Mouse (Mus musculus): ENCODE results near the gene Hoxc4.

The Hoxc4 gene

DNA sequence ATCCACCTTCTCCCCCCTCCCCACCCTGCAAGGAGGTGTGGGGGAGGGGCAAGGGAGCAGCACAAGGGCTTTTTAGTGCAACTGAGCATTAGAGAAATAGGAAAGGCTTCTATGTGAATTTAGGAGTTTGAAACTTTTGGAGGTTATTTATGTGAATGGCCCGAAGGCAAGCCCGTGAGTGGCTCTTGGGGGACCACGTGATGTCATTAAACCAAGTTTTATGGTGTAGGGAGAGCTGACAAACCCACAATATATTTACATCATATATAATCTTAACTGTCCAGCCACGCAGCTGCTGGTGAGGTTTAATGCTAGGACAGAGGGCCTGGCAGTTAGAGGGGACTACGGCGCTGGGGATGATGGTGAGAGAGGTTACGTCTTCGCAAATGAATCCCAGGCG is at the start of gene Hoxc4:
Gene Hoxc4, plus strand, starts transcription at position 299 of the 400 bp plus-strand sequence.
- DNase-seq = no peak

- no peak for DNase-seq
Observed at GRCm38 (mm10) chr15:102969296-102969695, 49.4 kb upstream of the Hoxc4 start.

DNA sequence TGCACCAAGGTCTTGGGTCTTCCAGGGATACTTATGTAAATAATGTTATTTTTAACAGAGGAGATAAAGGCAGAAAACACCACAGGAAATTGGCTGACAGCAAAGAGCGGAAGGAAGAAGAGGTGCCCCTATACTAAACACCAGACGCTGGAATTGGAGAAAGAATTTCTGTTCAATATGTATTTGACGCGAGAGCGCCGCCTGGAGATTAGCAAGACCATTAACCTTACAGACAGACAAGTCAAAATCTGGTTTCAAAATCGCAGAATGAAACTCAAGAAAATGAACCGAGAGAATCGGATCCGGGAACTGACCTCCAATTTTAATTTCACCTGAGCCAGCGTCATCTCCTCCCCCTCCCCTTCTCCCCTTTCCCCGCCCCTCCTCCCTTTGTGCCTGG is 48.0 kb upstream of the Hoxc4 start:
- no peak for DNase-seq

GRCm38 (mm10) chr15:102972254-102972653 is 46.5 kb upstream of the Hoxc4 start:
- DNase-seq = no peak

GRCm38 (mm10) chr15:102972753-102973152 is 46.0 kb upstream of the Hoxc4 start:
- no peak for DNase-seq

DNA sequence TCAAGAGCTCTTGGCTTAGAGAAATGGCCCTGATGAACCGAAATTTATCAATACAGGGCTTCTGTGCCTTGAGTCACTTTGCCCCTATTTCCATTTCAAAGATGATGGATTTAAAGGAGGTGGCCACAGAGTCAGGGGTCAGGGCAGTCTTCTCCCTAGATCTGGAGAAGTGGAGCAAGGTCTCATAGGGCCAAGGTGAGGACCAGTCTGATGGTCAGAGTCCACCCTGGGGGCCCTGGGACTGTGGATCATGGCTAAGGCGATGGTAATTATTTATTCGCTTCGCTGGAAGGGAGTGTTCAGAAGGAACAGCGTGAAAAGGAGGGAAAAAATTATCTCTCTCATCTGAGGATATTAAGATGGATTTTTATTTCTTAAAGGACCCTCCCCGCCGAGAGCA is 43.7 kb upstream of the Hoxc4 start:
- DNase-seq = no peak

DNA sequence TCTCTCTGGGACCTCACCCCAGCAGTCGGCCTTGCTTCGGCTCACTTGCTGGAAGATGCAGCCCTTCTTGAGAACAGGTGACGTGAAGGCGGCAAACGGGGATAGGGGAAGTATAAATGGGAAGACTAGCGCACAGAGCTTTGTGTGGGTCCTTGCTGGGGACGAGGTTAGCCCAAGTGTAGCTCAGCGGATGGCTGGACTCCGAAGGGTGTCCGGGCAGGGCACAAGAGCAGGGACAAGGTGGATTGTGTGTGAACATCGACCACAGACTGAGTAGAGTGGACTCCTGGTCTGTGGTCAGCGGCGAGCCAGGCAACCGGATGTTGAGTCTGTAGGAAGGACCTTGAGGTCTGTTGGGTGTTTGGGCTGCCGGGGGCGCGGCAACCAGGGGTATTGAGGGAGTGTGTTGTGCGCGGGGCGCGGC is 43.0 kb upstream of the Hoxc4 start:
- no peak for DNase-seq

DNA sequence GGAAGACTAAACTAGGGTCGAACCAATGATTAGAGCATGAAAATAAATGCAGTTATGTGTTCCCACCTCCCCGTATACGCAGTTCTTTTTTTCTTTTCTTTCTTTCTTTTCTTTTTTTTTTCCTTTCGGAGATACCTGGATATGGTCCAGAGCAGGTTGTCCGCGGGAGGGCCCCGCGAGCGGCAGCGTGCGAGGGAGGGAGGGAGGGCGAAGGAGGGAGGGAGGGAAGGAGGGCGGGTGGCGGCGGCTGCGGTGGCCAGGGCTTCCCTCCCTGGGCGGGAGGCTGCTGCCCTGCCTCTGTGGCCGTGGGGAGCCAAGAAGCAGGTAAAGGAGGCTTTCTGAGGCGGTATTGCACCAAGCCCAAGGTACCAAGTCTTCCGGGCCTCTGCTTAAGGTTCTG is 42.6 kb upstream of the Hoxc4 start, which contains the start of gene Hoxc9:
Gene Hoxc9, plus strand, starts transcription at position 269 of the 400 bp plus-strand sequence.
- DNase-seq = no peak

- DNase-seq = no peak
Observed at GRCm38 (mm10) chr15:102976631-102977422, 41.9 kb upstream of the Hoxc4 start.

GRCm38 (mm10) chr15:102977423-102977974 is 41.2 kb upstream of the Hoxc4 start:
- DNase-seq = no peak

DNA sequence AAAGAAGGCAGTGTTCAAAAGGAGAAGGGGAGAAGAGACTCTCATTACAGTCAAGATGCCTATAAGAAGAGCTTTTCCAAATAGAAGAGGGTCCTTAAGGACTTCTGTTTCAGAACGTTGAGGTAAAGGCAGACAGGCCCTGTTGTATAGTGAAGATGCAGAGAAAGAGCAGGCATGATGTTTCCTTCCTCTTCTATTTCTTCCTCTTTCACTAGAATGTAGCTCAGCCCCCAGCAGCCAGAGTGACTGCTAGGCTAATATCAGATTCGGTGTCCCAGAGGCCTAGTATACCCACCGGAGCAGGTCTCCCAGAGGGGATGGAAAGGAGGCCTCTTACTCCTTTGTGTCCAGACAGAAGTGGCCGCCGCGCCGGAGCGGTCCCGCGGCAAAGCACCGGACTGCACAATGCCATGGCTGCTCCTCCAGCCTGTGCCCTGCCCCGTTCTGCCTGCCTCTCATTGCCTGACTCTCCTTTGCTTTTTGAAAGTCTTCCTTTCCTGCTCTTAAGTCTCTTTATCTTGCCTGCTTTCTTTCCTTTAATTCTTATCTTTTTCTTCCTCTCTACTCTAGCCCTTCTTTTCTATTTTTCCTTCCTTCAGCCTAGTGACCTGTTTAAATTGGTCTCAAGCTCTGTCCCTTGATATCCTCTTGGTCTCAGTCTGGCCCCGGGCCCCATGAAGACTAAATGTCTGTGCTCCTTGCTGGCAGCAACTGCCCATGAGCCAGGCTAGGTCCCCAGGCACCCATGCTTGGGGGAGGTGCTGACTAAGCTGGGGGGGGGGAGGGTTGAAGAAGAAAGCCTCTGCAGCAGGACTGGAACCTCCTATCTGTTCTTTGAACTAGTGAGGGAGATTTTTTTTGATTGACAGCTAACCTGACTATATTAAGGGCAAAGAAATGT is 39.9 kb upstream of the Hoxc4 start:
- DNase-seq = no peak

DNA sequence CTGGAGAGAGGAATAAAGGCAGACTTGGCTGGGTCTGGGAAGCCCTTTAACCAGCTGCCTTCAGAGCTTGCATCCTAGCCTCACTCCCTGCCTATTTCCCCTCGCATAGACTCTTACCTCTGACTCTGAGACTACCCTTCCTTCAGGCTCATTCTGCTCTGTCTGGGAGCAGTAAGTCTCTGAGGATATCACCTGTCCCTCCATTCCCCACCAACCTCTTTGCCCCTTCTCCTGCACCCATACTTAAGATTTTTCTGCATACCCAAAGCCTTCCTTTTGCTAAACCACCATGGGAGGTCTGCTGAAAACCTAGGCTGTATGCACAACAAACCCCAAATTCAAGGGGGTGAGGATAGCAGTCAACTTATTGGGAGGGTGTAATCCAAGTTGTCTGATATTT is 38.8 kb upstream of the Hoxc4 start:
- no peak for DNase-seq

GRCm38 (mm10) chr15:102980352-102980751 is 38.4 kb upstream of the Hoxc4 start:
- no peak for DNase-seq

DNA sequence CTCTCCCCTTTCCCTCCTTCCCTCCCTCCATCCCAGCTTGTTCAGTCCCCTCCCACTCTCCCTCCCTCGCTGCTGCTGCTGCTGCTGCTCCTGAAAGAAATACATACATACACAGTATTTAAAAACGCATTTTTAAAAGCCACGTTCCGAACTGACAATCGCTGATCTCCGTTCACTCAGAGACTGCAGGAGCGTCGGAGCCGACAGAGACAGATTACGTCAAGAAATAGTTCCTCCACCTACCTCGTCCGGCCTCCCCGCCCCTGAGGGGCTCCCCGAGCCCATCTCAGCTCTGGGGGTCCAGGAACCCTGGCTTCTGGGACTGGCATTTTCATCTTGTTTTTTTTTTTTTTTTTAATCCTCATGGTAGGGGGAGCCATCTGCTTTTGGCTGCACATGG is 37.8 kb upstream of the Hoxc4 start:
- no peak for DNase-seq

- no peak for DNase-seq
Observed at GRCm38 (mm10) chr15:102981379-102982288, 37.1 kb upstream of the Hoxc4 start.

GRCm38 (mm10) chr15:102983716-102984115 is 35.0 kb upstream of the Hoxc4 start:
- DNase-seq = no peak

DNA sequence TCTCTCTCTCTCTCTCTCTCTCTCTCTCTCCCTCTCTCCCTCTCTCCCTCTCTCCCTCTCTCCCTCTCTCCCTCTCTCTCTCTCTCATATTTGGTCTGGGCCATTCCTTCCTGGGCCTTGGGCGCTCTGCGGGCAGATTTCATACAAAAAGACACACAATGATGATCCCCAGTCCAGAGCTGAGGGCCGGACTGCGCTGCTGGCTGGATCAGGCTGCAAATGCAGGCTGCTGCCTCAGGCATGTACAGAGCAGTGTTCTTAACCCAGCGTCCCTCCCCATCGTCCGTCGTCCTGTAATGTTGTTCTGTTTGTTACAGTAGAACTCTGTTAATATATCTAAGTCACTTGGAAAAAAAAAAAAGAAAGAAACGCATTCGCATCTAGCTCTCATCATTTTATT is 34.2 kb upstream of the Hoxc4 start:
- DNase-seq = no peak

DNA sequence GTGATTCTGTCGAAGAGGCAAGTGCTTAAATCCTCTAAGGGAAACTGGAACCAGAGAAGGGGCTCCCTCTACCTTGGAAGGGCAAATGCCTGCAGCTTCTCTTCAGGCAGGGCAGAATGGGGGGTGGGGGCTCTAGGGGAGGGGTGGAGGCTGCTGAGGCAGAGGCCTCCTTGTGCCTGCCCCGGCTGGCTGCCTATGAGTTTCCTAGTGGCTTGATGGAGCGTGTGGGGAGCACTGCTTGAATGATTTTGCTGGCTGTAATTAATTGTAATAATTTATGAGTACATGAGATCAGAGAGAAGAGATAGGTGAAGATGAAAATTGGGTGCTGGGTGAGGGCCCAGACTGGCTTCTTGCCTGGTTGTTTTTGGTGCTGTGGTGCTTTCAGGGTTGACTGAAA is 33.8 kb upstream of the Hoxc4 start:
- no peak for DNase-seq

DNA sequence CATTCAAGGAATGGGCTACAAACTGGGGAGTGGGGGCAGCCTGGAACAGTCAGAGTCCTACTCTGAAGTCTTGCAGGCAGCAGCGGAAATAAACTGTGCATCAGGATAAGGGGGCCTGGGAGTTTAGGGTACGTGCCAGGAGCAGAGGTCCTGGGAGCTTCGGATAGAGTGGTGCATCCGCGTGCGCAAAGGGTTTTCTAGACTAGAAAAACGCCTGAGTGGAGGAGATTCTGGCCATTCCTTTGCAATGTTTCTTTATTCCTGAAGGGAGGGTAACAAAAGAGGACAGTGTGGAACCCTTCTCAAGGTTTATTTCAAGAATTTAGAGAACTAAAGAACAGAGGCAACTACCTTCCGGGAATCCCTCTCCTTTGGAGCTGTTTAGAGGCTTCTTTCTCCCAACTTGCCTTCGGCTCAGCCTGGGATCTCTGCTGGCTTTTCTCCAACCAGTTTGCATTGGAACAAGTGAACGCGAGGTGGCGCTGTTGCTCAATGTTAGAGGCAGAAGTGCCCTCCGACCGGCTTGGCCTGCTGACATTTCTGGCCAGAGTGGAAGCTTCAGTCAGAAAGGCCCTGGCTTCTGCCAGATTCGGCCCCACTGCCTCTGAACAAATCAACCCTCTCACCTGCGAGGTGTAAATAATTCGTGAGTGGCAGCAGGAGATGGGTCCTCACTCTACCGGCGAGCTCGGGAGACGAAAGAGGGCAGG is 31.5 kb upstream of the Hoxc4 start:
- DNase-seq = peak; percentile 30 to 35

DNA sequence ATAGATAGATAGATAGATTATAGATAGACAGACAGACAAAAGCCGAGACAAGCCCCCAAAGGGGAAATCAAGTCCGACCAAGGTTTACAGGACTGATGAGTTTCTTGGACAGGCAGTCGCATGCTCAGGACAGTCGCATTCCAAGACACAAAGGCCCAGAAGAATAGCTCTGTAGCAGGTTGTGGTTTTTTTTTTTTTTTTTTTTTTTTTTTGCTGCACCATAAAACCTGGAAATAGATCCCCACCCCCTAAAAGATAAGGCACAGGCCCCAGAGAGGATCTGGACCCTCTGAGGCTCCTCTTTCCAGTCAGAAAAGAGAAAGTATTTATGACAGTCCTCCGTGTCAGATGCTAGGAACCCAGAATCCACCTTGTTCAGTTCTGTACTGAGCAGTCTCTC is 30.7 kb upstream of the Hoxc4 start:
- no peak for DNase-seq

- DNase-seq = no peak
Observed at GRCm38 (mm10) chr15:102990461-102991397, 28.0 kb upstream of the Hoxc4 start, which contains the start of gene Hoxc8. TSS of gene Hoxc8 (plus strand) at chr15:102990607.
